Mouse (Mus musculus) limb, embryonic 13.5 days (tissue): ENCODE data around the gene Slc25a42. TPM values are rescaled to one million over a fixed set of nuclear protein-coding genes. Genes with fewer than 3 reads are reported as not detected.

Source experiments
- ATAC-seq: fragments of 200-750 bp; cut with Nextera tagmentation; 2 replicates; pipeline ENCODE4 v1.8.0; 2017; ENCODE audit warnings: low read depth, moderate number of reproducible peaks, moderate TSS enrichment; ENCODE audit not compliant: low FRiP score
- H3K27ac ChIP-seq: fragments of 300-500 bp; sonication (generic); 2 replicates; pipeline ENCODE4 v1.5.1; 2015; ENCODE audit warnings: inconsistent platforms, mild to moderate bottlenecking, moderate library complexity
- H3K27me3 ChIP-seq: fragments of 300-500 bp; sonication (generic); 2 replicates; pipeline ENCODE4 v1.6.1; 2015; ENCODE audit warnings: mild to moderate bottlenecking, inconsistent platforms
- H3K36me3 ChIP-seq: fragments of 300-500 bp; sonication (generic); 2 replicates; pipeline ENCODE4 v1.6.1; 2015; ENCODE audit warnings: inconsistent platforms, mild to moderate bottlenecking, moderate library complexity
- H3K4me1 ChIP-seq: fragments of 300-500 bp; sonication (generic); 2 replicates; pipeline ENCODE4 v1.6.1; 2015; ENCODE audit warnings: inconsistent platforms
- H3K4me2 ChIP-seq: fragments of 300-500 bp; sonication (generic); replicated peaks from 2 replicates; pipeline ENCODE4 v1.6.1; 2015; ENCODE audit warnings: inconsistent platforms, mild to moderate bottlenecking, moderate library complexity
- H3K4me3 ChIP-seq: fragments of 300-500 bp; sonication (generic); 2 replicates; pipeline ENCODE4 v1.5.1; 2015; ENCODE audit warnings: moderate library complexity, mild to moderate bottlenecking, inconsistent platforms
- H3K9ac ChIP-seq: fragments of 300-500 bp; sonication (generic); 2 replicates; pipeline ENCODE4 v1.6.1; 2015; ENCODE audit warnings: mild to moderate bottlenecking, inconsistent platforms
- H3K9me3 ChIP-seq: fragments of 300-500 bp; sonication (generic); 2 replicates; pipeline ENCODE4 v1.6.1; 2016; ENCODE audit warnings: inconsistent platforms
- WGBS: fragments of 180-500 bp; shearing (Covaris S2); methylation state at CpG from one replicate; pipeline ENCODE4 v1.1.7; 2015; 5-methylcytosine and 5-hydroxymethylcytosine counted together
- polyA plus RNA-seq: library from polyadenylated mRNA; unstranded; fragments of >200 nt; fragmentation: Nextera tagmentation; extraction: Ambion mirVana; gene quantifications from 2 replicates; pipeline ENCODE4 v1.2.1, GENCODE M21; 2015

Gene Slc25a42
- polyA plus RNA-seq, 1 experiment from 2014 or later = 4.6 TPM

DNA sequence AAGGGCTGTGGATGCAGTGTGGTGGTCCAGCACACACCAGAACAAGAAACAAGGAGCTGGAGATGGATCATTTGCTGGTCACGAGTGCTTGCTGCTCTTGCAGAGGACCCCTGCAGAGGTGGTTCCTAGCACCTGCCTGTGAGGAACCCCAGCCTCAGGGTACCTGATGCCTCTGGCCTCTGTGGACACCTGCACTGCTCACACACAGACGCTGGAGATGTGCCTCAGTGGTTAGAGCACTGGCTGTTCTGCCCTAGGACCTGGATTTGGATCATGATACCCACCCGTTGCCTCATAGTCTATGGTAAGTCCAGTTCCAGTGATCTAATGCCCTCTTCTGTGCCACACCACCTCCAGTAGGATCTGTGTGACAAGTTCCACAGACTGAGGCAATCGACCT lies 75.5 kb downstream of the Slc25a42 start:
- Histone ChIP-seq H3K4me2 (no peak overlapping the region), H3K4me3 (no peak overlapping the region), H3K27me3 (no peaks in the 10 kb centered on the region), H3K9me3 (no peaks in the 10 kb centered on the region), H3K9ac (no peak overlapping the region), H3K36me3 (peaks cover 48% of the 10 kb centered on the region), H3K27ac (no peak overlapping the region), H3K4me1 (peaks cover 25% of the 10 kb centered on the region)
- 84% methylated on average over 4 of the region's 4 CpGs for WGBS
- ATAC-seq = no peak

DNA sequence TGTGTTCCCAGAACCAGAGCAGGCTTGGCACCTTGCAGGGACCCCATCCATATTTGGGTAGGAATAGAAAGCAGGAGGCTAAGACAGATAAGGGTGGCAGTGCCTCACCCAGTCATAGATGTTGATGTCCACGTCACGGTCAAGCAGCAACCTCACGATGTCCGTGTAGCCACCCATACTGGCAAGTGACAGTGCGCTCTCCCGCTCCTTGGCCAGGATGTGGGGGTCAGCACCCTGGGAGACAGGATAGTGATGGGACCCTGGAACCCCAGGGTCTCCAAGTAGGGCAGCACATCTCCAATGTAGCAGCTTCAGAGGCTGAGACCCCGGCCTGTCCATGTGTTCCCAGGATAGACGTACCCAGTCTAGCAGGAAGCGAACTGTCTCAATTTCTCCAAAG lies 77.2 kb downstream of the Slc25a42 start:
- H3K27ac ChIP-seq = no peak overlapping the region
- H3K36me3 ChIP-seq = peaks cover 48% of the 10 kb centered on the region
- WGBS = 91% methylated on average over 9 of the region's 9 CpGs
- ATAC-seq = no peak
- no peaks in the 10 kb centered on the region for H3K9me3 ChIP-seq
- no peaks in the 10 kb centered on the region for H3K27me3 ChIP-seq
- no peak overlapping the region for H3K4me3 ChIP-seq
- H3K9ac ChIP-seq = no peak overlapping the region
- no peak overlapping the region for H3K4me2 ChIP-seq
- peaks cover 19% of the 10 kb centered on the region for H3K4me1 ChIP-seq

Other genes with a start within 250 kb of the Slc25a42 start
- 37.7 and 40.7 TPM in 2 replicates for gene Gatad2a, start 215.9 kb downstream of the Slc25a42 start, polyA plus RNA-seq
- 59.5 and 62.8 TPM in 2 replicates for gene Mau2, start 169.6 kb downstream of the Slc25a42 start, polyA plus RNA-seq
- 54.5 and 58.5 TPM in 2 replicates for gene Sugp1, start 169.5 kb downstream of the Slc25a42 start, polyA plus RNA-seq
- 1.0 and 1.2 TPM in 2 replicates for gene Tm6sf2, start 139.4 kb downstream of the Slc25a42 start, polyA plus RNA-seq
- not detected in 2 replicates for gene Hapln4, start 128.8 kb downstream of the Slc25a42 start, polyA plus RNA-seq
- gene Ncan, start 91.4 kb downstream of the Slc25a42 start, polyA plus RNA-seq = 0.67 and 0.87 TPM in 2 replicates
- gene Nr2c2ap, start 81.0 kb downstream of the Slc25a42 start, polyA plus RNA-seq = 25.1 and 26.0 TPM in 2 replicates
- gene Rfxank, start 73.2 kb downstream of the Slc25a42 start, polyA plus RNA-seq = 23.8 and 26.0 TPM in 2 replicates
- 51.0 and 56.0 TPM in 2 replicates for gene Borcs8, start 72.8 kb downstream of the Slc25a42 start, polyA plus RNA-seq
- 0.38 TPM in 2 replicates for gene Mef2b, start 72.6 kb downstream of the Slc25a42 start, polyA plus RNA-seq
- 66.5 and 70.6 TPM in 2 replicates for gene Tmem161a, start 39.9 kb downstream of the Slc25a42 start, polyA plus RNA-seq
- gene Sugp2, start 21.9 kb upstream of the Slc25a42 start, polyA plus RNA-seq = 37.0 and 40.5 TPM in 2 replicates
- gene Armc6, start 22.2 kb upstream of the Slc25a42 start, polyA plus RNA-seq = 25.5 and 26.2 TPM in 2 replicates
- gene Homer3, start 70.5 kb upstream of the Slc25a42 start, polyA plus RNA-seq = 57.9 and 58.1 TPM in 2 replicates
- gene Ddx49, start 90.2 kb upstream of the Slc25a42 start, polyA plus RNA-seq = 55.8 and 60.9 TPM in 2 replicates
- gene Cope, start 90.2 kb upstream of the Slc25a42 start, polyA plus RNA-seq = 340 and 345 TPM in 2 replicates
- 10.0 and 10.2 TPM in 2 replicates for gene Cers1, start 103.5 kb upstream of the Slc25a42 start, polyA plus RNA-seq
- gene Gdf1, start 117.5 kb upstream of the Slc25a42 start, polyA plus RNA-seq = 0.78 and 2.7 TPM in 2 replicates
- gene Upf1, start 141.0 kb upstream of the Slc25a42 start, polyA plus RNA-seq = 18.7 and 19.5 TPM in 2 replicates
- 26.4 and 40.8 TPM in 2 replicates for gene Comp, start 161.3 kb upstream of the Slc25a42 start, polyA plus RNA-seq
- gene Crtc1, start 227.3 kb upstream of the Slc25a42 start, polyA plus RNA-seq = 26.7 and 29.9 TPM in 2 replicates